In genomic region chr8:126587836-126588503, GRCm38 (mm10) we compare ENCODE assay signal across 8 mouse cellular contexts. TPM values are rescaled to one million over a fixed set of nuclear protein-coding genes. Genes with fewer than 3 reads are reported as not detected.
A peak's percentile ranks its signal among the peaks of the same experiment; 100 is the strongest.
DNase-seq lines count a peak whose midpoint lies in the region; ATAC-seq and TF ChIP-seq lines count a peak whose summit lies in the region.

No protein-coding gene starts in this region.

- DNase-seq in layer of hippocampus, adult 2 months (ENCODE audit: low spot score in 2 of 2): no peak
- no peak for DNase-seq in layer of hippocampus, adult 9-11 months
- DNase-seq in embryonic facial prominence, embryonic 11.5 days (ENCODE audit: low spot score): no peak
- DNase-seq in hindbrain, embryonic 11.5 days (ENCODE audit: low spot score): peak; percentile 26
- DNase-seq in liver, embryonic 14.5 days (ENCODE audit: low read depth in 3 of 3, low spot score in 3 of 3): no peak
- no peak for DNase-seq in right cerebral cortex, postnatal 14 days
- no peak for DNase-seq in layer of hippocampus, adult 8-10 months (ENCODE audit: low spot score in 2 of 2)

- H3K9ac ChIP-seq in embryonic facial prominence, embryonic 11.5 days (replicated peaks; ENCODE audit: low read length): no peak overlapping the region; the same call in 1 of the 2 replicates
- no peak overlapping the region for H3K9ac ChIP-seq in hindbrain, embryonic 11.5 days (ENCODE audit: low read depth, low read length)
- peak overlapping the region; percentile 15 for H3K9ac ChIP-seq in liver, embryonic 14.5 days (replicated peaks)

- WGBS in embryonic facial prominence, embryonic 11.5 days: 62% methylated on average over 10 of the region's 10 CpGs
- WGBS in hindbrain, embryonic 11.5 days: 70% methylated on average over 10 of the region's 10 CpGs
- WGBS in liver, embryonic 14.5 days (ENCODE audit: insufficient replicate concordance): 23% methylated on average over 10 of the region's 10 CpGs

- H3K9me3 ChIP-seq in embryonic facial prominence, embryonic 11.5 days (replicated peaks; ENCODE audit: control insufficient read depth, low read length): no peaks in the 10 kb centered on the region
- no peaks in the 10 kb centered on the region for H3K9me3 ChIP-seq in hindbrain, embryonic 11.5 days (ENCODE audit: control insufficient read depth, low read length)
- H3K9me3 ChIP-seq in liver, embryonic 14.5 days (ENCODE audit: control insufficient read depth, low read length): no peaks in the 10 kb centered on the region

- H3K4me3 ChIP-seq in layer of hippocampus, adult 2 months: peak overlapping the region; percentile 93
- H3K4me3 ChIP-seq in embryonic facial prominence, embryonic 11.5 days (ENCODE audit: low read depth, low read length): peak overlapping the region; percentile 14
- H3K4me3 ChIP-seq in hindbrain, embryonic 11.5 days (ENCODE audit: low read depth, low read length): 0 out of 2 replicates have a peak overlapping the region, but pooled peaks have one; percentile 8
- peak overlapping the region; percentile 38 to 75 for H3K4me3 ChIP-seq in liver, embryonic 14.5 days (ENCODE audit: insufficient read depth in 1 of 2, low read depth in 2 of 2, low read length in 2 of 2)

- H3K27ac ChIP-seq in layer of hippocampus, adult 2 months: peak overlapping the region; percentile 99
- H3K27ac ChIP-seq in embryonic facial prominence, embryonic 11.5 days (replicated peaks; ENCODE audit: low read depth, low read length): no peak overlapping the region
- H3K27ac ChIP-seq in hindbrain, embryonic 11.5 days (ENCODE audit: low read depth, low read length): no peak overlapping the region
- H3K27ac ChIP-seq in liver, embryonic 14.5 days: peak overlapping the region; percentile 38

- peak overlapping the region; percentile 32 for H3K4me2 ChIP-seq in embryonic facial prominence, embryonic 11.5 days (ENCODE audit: low read depth, low read length)
- no peak overlapping the region for H3K4me2 ChIP-seq in hindbrain, embryonic 11.5 days (replicated peaks; ENCODE audit: low read depth, low read length)
- H3K4me2 ChIP-seq in liver, embryonic 14.5 days (ENCODE audit: low read depth): peak overlapping the region; percentile 89

- no peaks in the 10 kb centered on the region for H3K36me3 ChIP-seq in embryonic facial prominence, embryonic 11.5 days (replicated peaks; ENCODE audit: control insufficient read depth, insufficient read depth, low read depth, low read length)
- no peaks in the 10 kb centered on the region for H3K36me3 ChIP-seq in hindbrain, embryonic 11.5 days (ENCODE audit: control insufficient read depth, insufficient read depth, low read length)
- no peaks in the 10 kb centered on the region; the same call in 1 of the 2 replicates for H3K36me3 ChIP-seq in liver, embryonic 14.5 days (replicated peaks; ENCODE audit: control insufficient read depth, insufficient read depth, low read depth)

- peaks cover 8% of the 10 kb centered on the region for H3K4me1 ChIP-seq in embryonic facial prominence, embryonic 11.5 days (ENCODE audit: control insufficient read depth, insufficient read depth, low read length)
- H3K4me1 ChIP-seq in hindbrain, embryonic 11.5 days (replicated peaks; ENCODE audit: control insufficient read depth, insufficient read depth, low read length): peaks cover 9% of the 10 kb centered on the region; the same call in 1 of the 2 replicates
- peaks cover 14 to 38% of the 10 kb centered on the region in 2 experiments for H3K4me1 ChIP-seq in liver, embryonic 14.5 days (replicated peaks; ENCODE audit: control insufficient read depth in 2 of 2, insufficient read depth in 2 of 2, low read length in 1 of 2)

- no peak for TF ChIP-seq CTCF in layer of hippocampus, adult 2 months (conservative IDR thresholded peaks at IDR 0.05)
- TF ChIP-seq CTCF in liver, embryonic 14.5 days (IDR thresholded peaks at IDR 0.05; ENCODE audit: low read depth): no peak

- TF ChIP-seq EP300 in liver, embryonic 14.5 days (IDR thresholded peaks at IDR 0.05; ENCODE audit: low read depth): 0 out of 2 replicates have a peak, but pooled peaks have one; percentile 12

- ATAC-seq in embryonic facial prominence, embryonic 11.5 days (replicated peaks; ENCODE audit: insufficient number of reproducible peaks, low FRiP score, low TSS enrichment, low read depth): no peak
- ATAC-seq in hindbrain, embryonic 11.5 days (ENCODE audit: low FRiP score): no peak
- ATAC-seq in liver, embryonic 14.5 days (ENCODE audit: insufficient read depth): no peak
- ATAC-seq in activated CD4-positive, CD25-positive, alpha-beta regulatory T cell, adult 4 months: no peak

- H3K27me3 ChIP-seq in embryonic facial prominence, embryonic 11.5 days (ENCODE audit: control insufficient read depth, insufficient read depth, low read length): no peaks in the 10 kb centered on the region
- H3K27me3 ChIP-seq in hindbrain, embryonic 11.5 days (ENCODE audit: control insufficient read depth, insufficient read depth, low read length): no peaks in the 10 kb centered on the region
- H3K27me3 ChIP-seq in liver, embryonic 14.5 days (ENCODE audit: control insufficient read depth, insufficient read depth, low read length): no peaks in the 10 kb centered on the region

RNA-seq across cellular contexts. Expression of gene Irf2bp2, which starts 5.8 kb away (rescaled TPM):
- total RNA-seq in layer of hippocampus, adult 2 months (2021): 10 to 100 TPM; 53.0 to 60.4 TPM
- 6.5 and 6.9 TPM in 2 replicates for polyA plus RNA-seq in embryonic facial prominence, embryonic 11.5 days (2014; fragmentation: Nextera tagmentation; extraction: Ambion mirVana)
- polyA plus RNA-seq in hindbrain, embryonic 11.5 days (2014; fragmentation: Nextera tagmentation; extraction: Ambion mirVana): 4.8 and 5.5 TPM in 2 replicates
- polyA plus RNA-seq in liver, embryonic 14.5 days (2012; rRNA removed): 10.9 and 11.5 TPM in 2 replicates
- 2.8 and 3.2 TPM in 2 replicates for polyA plus RNA-seq in liver, embryonic 14.5 days (2014; fragmentation: Nextera tagmentation; extraction: Ambion mirVana)
- 10 to 100 TPM; 17.8 to 22.2 TPM for polyA plus RNA-seq in activated CD4-positive, CD25-positive, alpha-beta regulatory T cell, adult 4 months (2017; shearing (Covaris generic))
- 10 to 100 TPM; 53.5 to 58.0 (median 56.2) TPM for total RNA-seq in layer of hippocampus, adult 8-10 months (2022)

Comparison
In these comparisons a context has a peak if more than half of its experiments do, and no peak if none do; other contexts are left out.
1. H3K27ac ChIP-seq: peak in layer of hippocampus, adult 2 months (single experiment) and liver, embryonic 14.5 days (single experiment); none in embryonic facial prominence, embryonic 11.5 days (single experiment) and hindbrain, embryonic 11.5 days (single experiment).
2. H3K4me3 ChIP-seq: peak in every context shown above with its lines; median percentile 93 in layer of hippocampus, adult 2 months; 56 in liver, embryonic 14.5 days; 14 in embryonic facial prominence, embryonic 11.5 days; 8 in hindbrain, embryonic 11.5 days.